Mouse (Mus musculus) liver, embryonic 12.5 days (tissue): Measurements from ENCODE around the gene Arhgef11. TPM values are rescaled to one million over a fixed set of nuclear protein-coding genes. Genes with fewer than 3 reads are reported as not detected.

Experiments used
- ATAC-seq: fragments of 200-750 bp; cut with Nextera tagmentation; 2 replicates; pipeline ENCODE4 v1.8.0; 2017; ENCODE audit warnings: moderate number of reproducible peaks, mild to moderate bottlenecking, moderate library complexity
- H3K27ac ChIP-seq: fragments of 300-500 bp; sonication (generic); 2 replicates; pipeline ENCODE4 v1.5.1; 2016; ENCODE audit warnings: mild to moderate bottlenecking
- H3K27me3 ChIP-seq: fragments of 300-500 bp; sonication (generic); replicated peaks from 2 replicates; pipeline ENCODE4 v1.6.1; 2016; ENCODE audit warnings: mild to moderate bottlenecking, moderate library complexity
- H3K36me3 ChIP-seq: fragments of 300-500 bp; sonication (generic); 2 replicates; pipeline ENCODE4 v1.6.1; 2016; ENCODE audit warnings: mild to moderate bottlenecking, moderate library complexity
- H3K4me1 ChIP-seq: fragments of 300-500 bp; sonication (generic); 2 replicates; pipeline ENCODE4 v1.6.1; 2016
- H3K4me2 ChIP-seq: fragments of 300-500 bp; sonication (generic); 2 replicates; pipeline ENCODE4 v1.6.1; 2016; ENCODE audit warnings: mild to moderate bottlenecking, moderate library complexity
- H3K4me3 ChIP-seq: fragments of 300-500 bp; sonication (generic); 2 replicates; pipeline ENCODE4 v1.5.1; 2016; ENCODE audit warnings: mild to moderate bottlenecking, moderate library complexity
- H3K9ac ChIP-seq: fragments of 300-500 bp; sonication (generic); 2 replicates; pipeline ENCODE4 v1.6.1; 2016; ENCODE audit warnings: mild to moderate bottlenecking, moderate library complexity
- H3K9me3 ChIP-seq: fragments of 300-500 bp; sonication (generic); replicated peaks from 2 replicates; pipeline ENCODE4 v1.6.1; 2016; ENCODE audit warnings: mild to moderate bottlenecking, moderate library complexity
- WGBS: fragments of 180-500 bp; shearing (Covaris S2); methylation state at CpG from one replicate; pipeline ENCODE4 v1.1.7; 2016; ENCODE audit not compliant: insufficient replicate concordance; 5-methylcytosine and 5-hydroxymethylcytosine counted together
- polyA plus RNA-seq: library from polyadenylated mRNA; unstranded; fragments of >200 nt; fragmentation: Nextera tagmentation; extraction: Ambion mirVana; gene quantifications from 2 replicates; pipeline ENCODE4 v1.2.1, GENCODE M21; 2016

The Arhgef11 gene
- polyA plus RNA-seq, 1 experiment from 2014 or later, result 4.2 TPM

DNA sequence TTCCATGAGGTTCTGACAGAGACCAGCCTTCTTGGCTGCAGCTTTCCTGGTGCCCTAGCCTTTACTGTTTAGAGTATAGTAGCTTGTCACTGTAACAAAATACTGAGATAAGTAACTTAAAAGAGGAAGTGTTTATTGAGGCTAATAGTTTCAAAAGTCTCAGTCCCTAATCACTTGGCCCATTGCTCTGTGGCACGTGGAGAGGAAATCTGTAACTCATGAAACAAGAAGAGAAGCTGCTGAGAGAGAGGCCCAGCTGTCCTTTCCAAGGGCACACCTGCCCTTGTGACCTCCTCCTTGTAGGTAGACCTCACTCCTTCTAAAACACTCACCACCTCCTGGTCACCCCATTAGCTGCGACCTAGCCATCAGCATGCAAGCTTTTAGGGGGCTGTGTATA, 101.2 kb downstream of the Arhgef11 start:
- Histone ChIP-seq H3K4me2 (no peak overlapping the region), H3K4me3 (no peak overlapping the region), H3K9me3 (no peaks in the 10 kb centered on the region), H3K36me3 (peaks cover 27% of the 10 kb centered on the region; the same call in 1 of the 2 replicates), H3K27ac (no peak overlapping the region), H3K9ac (no peak overlapping the region), H3K4me1 (no peaks in the 10 kb centered on the region), H3K27me3 (no peaks in the 10 kb centered on the region)
- 41% methylated on average over 2 of the region's 2 CpGs for WGBS
- no peak for ATAC-seq

DNA sequence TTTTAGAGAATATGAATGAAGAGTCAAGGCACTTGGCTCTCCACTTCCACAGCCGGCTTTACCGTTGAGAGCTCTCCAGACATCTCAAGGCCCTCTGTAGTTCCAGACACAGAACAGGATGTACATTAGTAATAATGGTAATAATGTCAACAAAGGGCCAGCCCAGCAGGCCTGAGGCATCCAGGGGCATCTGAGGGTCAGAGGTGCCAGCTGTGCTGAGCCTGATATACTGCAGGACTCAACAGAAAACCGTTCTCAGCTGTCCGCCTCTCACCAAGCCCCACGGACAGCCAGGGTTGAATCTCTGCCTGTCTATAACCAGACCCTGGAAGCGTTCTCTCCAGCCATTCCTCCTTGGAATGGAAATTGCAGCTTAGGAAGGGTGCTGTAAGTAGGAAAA, 107.2 kb downstream of the Arhgef11 start:
- Histone ChIP-seq H3K27ac (no peak overlapping the region), H3K4me1 (no peaks in the 10 kb centered on the region), H3K36me3 (peaks cover 49% of the 10 kb centered on the region), H3K27me3 (no peaks in the 10 kb centered on the region), H3K9me3 (no peaks in the 10 kb centered on the region), H3K4me2 (no peak overlapping the region), H3K4me3 (no peak overlapping the region), H3K9ac (no peak overlapping the region)
- no peak for ATAC-seq
- WGBS, result 73% methylated on average over 6 of the region's 6 CpGs

DNA sequence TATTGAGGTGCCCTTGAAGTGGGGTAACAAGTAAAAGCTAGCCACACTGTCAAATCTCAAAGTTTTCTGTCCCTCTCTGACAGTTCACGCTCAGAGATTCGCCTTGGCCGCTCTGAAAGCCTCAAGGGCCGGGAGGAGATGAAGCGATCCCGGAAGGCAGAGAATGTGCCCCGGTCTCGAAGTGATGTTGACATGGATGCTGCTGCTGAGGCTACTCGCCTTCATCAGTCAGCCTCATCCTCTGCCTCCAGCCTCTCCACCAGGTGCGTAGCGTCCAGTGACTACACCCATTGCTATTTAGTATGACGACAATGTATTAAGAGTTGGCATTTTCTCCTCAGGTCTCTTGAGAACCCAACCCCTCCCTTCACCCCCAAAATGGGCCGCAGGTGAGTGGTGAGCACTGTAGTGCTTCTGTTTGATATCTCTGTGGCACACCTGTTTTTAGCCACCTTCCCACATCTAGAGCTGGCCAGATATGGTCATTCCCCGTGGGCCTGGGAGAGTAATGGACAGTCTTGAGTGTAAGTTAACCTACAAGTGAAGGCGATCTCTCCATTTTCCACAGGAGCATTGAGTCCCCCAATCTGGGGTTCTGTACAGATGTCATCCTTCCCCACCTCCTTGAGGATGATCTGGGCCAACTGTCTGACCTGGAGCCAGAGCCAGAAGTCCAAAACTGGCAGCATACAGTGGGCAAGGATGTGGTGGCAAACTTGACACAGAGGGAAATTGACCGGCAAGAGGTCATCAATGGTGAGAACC, 108.2 kb downstream of the Arhgef11 start:
- ATAC-seq, result no peak

DNA sequence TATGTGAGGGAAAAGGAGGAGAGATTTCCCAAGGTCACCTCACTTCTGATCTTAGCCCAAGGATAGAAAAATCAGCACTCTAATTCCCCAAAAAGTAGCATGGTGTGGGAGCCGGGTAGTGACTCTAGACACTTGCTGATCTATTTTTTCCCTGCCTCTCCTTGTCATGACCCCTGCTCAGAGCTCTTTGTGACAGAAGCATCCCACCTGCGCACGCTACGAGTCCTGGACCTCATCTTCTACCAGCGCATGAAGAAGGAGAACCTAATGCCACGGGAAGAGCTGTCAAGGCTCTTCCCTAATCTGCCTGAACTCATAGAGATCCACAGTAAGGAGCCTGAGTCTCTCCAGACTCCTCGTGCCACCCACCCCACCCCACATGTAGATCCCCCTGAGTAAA, 108.8 kb downstream of the Arhgef11 start:
- WGBS, result 70% methylated on average over 7 of the region's 7 CpGs
- Histone ChIP-seq H3K27me3 (no peaks in the 10 kb centered on the region), H3K4me2 (no peak overlapping the region), H3K36me3 (peaks cover 53% of the 10 kb centered on the region), H3K9ac (no peak overlapping the region), H3K27ac (no peak overlapping the region), H3K9me3 (no peaks in the 10 kb centered on the region), H3K4me1 (no peaks in the 10 kb centered on the region), H3K4me3 (no peak overlapping the region)
- no peak for ATAC-seq

More for the DNA sequence above, 108.2 kb downstream of the Arhgef11 start:
- WGBS, result 83% methylated on average over 16 of the region's 16 CpGs
- H3K9ac ChIP-seq, result no peak overlapping the region
- H3K4me3 ChIP-seq, result no peak overlapping the region
- peaks cover 50% of the 10 kb centered on the region for H3K36me3 ChIP-seq
- no peak overlapping the region for H3K4me2 ChIP-seq
- no peaks in the 10 kb centered on the region for H3K9me3 ChIP-seq
- no peaks in the 10 kb centered on the region for H3K4me1 ChIP-seq
- H3K27me3 ChIP-seq, result no peaks in the 10 kb centered on the region
- no peak overlapping the region for H3K27ac ChIP-seq

DNA sequence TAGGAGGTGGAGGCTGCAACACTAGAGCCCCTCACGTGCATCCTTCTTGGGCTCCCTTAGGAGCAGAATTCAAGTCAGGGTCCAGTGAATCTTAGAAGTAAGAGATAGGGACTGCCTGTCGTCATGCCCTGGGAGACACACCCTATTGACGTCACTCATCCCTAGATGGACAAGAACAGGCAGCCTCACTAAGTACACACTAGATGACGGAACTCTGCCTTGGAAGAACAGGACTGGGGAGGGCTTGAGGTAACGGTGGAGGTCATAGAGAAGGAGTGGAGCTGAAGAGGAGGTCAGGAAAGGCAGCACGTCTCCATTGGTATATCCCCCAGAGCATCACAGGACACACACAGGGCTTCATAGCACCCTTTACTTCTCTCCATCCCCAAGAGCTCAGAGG, 111.3 kb downstream of the Arhgef11 start:
- WGBS, result 62% methylated on average over 6 of the region's 6 CpGs

DNA sequence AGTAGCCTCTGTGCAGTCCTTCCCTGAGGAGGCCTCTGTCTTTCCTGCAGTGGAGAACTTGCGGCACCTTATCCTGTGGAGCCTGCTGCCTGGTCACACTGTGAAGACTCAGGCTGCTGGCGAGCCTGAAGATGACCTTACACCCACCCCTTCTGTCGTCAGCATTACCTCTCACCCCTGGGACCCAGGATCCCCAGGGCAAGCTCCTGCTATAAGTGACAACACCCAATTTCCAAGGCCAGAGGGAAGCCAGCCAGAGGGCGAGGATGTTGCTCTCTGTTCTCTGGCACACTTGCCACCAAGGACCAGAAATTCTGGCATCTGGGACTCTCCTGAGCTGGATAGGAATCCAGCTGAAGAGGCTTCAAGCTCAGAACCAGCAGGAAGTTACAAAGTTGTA, 115.7 kb downstream of the Arhgef11 start:
- H3K9me3 ChIP-seq, result no peaks in the 10 kb centered on the region
- ATAC-seq, result no peak
- no peak overlapping the region for H3K9ac ChIP-seq
- H3K4me3 ChIP-seq, result no peak overlapping the region
- no peaks in the 10 kb centered on the region for H3K27me3 ChIP-seq
- H3K27ac ChIP-seq, result no peak overlapping the region
- WGBS, result 44% methylated on average over 4 of the region's 4 CpGs
- no peaks in the 10 kb centered on the region for H3K4me1 ChIP-seq
- H3K4me2 ChIP-seq, result no peak overlapping the region
- peaks cover 63% of the 10 kb centered on the region for H3K36me3 ChIP-seq

More for the DNA sequence above, 111.3 kb downstream of the Arhgef11 start:
- H3K27ac ChIP-seq, result no peak overlapping the region
- peaks cover 61% of the 10 kb centered on the region for H3K36me3 ChIP-seq
- no peak overlapping the region for H3K4me3 ChIP-seq
- no peaks in the 10 kb centered on the region for H3K4me1 ChIP-seq
- no peak overlapping the region for H3K9ac ChIP-seq
- no peak overlapping the region for H3K4me2 ChIP-seq
- H3K27me3 ChIP-seq, result no peaks in the 10 kb centered on the region
- ATAC-seq, result no peak
- no peaks in the 10 kb centered on the region for H3K9me3 ChIP-seq

DNA sequence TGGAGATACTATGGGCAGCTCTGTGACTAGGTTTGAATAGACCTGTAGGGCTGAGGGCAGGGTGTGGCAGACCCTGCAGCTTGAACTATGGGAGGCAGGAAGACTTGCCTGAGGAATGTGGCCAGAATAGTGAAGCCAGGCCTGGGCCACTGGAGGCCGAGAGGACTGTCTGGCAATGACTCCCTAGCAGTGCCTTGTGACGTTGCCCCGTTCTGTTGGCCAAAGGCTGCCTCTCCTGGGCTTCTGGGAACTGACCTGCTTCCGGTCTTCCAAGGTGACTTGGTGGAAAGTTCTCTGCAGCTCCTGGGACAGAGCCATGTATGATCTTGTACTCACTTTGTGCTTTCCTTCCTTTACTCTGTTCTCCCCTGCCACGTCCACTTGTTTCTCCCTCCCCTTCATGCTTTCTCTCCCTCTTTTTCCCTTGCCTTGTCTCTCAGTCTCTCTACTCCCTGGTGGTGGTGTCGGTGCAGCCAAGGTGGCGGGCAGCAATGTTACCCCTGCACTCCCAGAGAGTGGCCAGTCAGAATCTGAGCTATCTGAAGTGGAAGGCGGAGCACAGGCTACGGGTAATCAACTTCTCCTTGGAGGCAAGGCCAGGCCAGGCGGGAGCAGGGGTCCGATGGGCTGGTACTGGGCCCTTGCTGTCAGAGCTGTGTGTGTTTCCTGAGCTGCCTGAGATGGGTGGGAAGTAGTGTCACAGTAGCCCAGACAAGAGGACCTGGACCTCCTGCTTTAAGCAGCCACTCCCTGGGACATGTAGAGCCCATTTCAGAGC, 116.8 kb downstream of the Arhgef11 start:
- 74% methylated on average over 11 of the region's 11 CpGs for WGBS
- Histone ChIP-seq H3K4me3 (no peak overlapping the region), H3K27ac (no peak overlapping the region), H3K4me1 (no peaks in the 10 kb centered on the region), H3K4me2 (no peak overlapping the region), H3K36me3 (peaks cover 60% of the 10 kb centered on the region), H3K9ac (no peak overlapping the region), H3K27me3 (no peaks in the 10 kb centered on the region), H3K9me3 (no peaks in the 10 kb centered on the region)
- no peak for ATAC-seq

DNA sequence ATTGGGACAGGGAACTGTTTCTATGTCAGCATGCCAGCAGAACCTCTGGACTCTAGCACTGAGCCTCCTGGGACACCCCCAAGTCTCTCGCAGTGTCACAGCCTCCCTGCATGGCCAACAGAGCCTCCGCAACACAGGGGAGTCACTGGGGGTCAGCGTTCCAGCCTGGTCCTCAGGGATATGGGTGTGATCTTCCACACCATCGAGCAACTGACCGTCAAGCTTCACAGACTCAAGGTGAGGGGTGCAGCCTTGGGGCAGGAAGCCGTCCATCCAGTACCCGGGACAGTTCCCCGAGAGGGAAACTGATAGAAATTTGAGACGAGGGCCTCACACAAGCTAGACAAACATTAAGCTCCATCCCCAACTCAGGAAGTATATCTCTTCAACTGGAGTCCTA, 118.0 kb downstream of the Arhgef11 start:
- no peak for ATAC-seq
- no peaks in the 10 kb centered on the region for H3K4me1 ChIP-seq
- H3K4me3 ChIP-seq, result no peak overlapping the region
- no peak overlapping the region for H3K9ac ChIP-seq
- no peaks in the 10 kb centered on the region for H3K9me3 ChIP-seq
- WGBS, result 71% methylated on average over 9 of the region's 9 CpGs
- H3K4me2 ChIP-seq, result no peak overlapping the region
- H3K36me3 ChIP-seq, result peaks cover 55% of the 10 kb centered on the region
- H3K27ac ChIP-seq, result no peak overlapping the region
- no peaks in the 10 kb centered on the region for H3K27me3 ChIP-seq

DNA sequence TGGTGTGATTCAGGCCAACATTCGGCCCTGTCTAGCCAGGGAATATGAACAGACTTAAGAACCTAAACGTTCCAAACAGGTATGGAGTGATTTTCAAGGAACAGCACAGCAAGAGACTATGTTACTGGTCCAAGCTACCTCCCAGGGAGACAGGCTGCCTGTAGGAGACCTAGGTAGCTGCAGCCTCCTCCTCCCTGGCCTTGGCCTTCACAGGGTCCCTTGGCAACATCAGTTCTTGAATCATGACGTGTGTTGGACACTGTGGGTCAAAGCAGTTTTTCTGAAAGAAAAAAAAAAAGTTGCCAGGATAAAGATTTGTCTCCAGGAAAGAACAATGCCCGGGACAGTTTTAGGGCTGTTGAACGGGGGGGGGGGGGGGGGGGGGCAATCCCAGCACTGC, 121.5 kb downstream of the Arhgef11 start:
- Histone ChIP-seq H3K27me3 (no peaks in the 10 kb centered on the region), H3K9ac (no peak overlapping the region), H3K4me3 (no peak overlapping the region), H3K4me1 (no peaks in the 10 kb centered on the region), H3K27ac (no peak overlapping the region), H3K36me3 (peaks cover 37% of the 10 kb centered on the region), H3K4me2 (no peak overlapping the region), H3K9me3 (no peaks in the 10 kb centered on the region)
- 63% methylated on average over 3 of the region's 5 CpGs for WGBS
- no peak for ATAC-seq

DNA sequence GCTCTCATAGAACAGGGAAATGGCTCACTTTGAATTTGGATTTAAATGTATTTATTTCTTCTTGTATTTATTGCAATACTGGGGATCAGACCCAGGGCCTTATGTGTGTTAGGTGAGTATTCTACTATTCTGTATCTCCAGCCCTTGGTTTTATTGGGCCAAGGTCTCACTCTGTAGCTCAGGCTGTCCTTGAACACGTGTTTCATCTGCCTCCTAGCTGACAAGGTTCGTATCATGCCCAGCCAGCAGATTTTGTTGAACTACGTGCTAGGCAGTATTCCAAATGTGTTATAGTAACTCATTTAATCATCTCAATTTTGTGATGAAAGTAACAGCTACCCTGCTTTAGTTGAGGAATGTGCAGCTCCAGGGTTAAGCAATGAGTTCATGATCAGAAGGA, 124.7 kb downstream of the Arhgef11 start:
- Histone ChIP-seq H3K9ac (no peak overlapping the region), H3K4me2 (no peak overlapping the region), H3K9me3 (no peaks in the 10 kb centered on the region), H3K27me3 (no peaks in the 10 kb centered on the region; the same call in 1 of the 2 replicates), H3K36me3 (peaks cover 16% of the 10 kb centered on the region), H3K4me1 (no peaks in the 10 kb centered on the region), H3K27ac (no peak overlapping the region), H3K4me3 (no peak overlapping the region)
- WGBS, result 65% methylated on average over 3 of the region's 3 CpGs
- no peak for ATAC-seq

DNA sequence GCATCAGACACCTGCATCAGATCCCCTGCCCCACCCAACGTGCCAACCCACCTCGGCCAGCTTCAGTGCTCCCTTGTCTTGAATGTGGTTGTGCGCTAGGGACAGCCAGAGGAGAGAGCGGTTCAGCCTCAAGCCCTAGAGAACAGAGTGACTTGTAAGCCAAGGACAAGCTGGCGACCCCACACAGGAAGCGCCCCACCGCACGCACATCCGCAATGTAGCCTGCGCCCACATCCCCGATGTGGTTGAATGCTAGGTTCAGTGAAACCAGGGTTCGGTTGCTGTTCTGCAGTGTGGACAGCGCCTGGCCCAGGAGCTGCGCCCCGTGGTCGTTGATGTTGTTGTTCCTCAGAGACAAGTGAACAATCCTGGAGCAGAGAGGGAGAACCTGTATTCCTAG, 125.4 kb downstream of the Arhgef11 start:
- Histone ChIP-seq H3K4me3 (no peak overlapping the region), H3K9me3 (no peaks in the 10 kb centered on the region), H3K27me3 (no peaks in the 10 kb centered on the region; the same call in 1 of the 2 replicates), H3K27ac (no peak overlapping the region), H3K4me2 (no peak overlapping the region), H3K36me3 (peaks cover 9% of the 10 kb centered on the region), H3K4me1 (no peaks in the 10 kb centered on the region), H3K9ac (no peak overlapping the region)
- ATAC-seq, result no peak
- 67% methylated on average over 16 of the region's 16 CpGs for WGBS

DNA sequence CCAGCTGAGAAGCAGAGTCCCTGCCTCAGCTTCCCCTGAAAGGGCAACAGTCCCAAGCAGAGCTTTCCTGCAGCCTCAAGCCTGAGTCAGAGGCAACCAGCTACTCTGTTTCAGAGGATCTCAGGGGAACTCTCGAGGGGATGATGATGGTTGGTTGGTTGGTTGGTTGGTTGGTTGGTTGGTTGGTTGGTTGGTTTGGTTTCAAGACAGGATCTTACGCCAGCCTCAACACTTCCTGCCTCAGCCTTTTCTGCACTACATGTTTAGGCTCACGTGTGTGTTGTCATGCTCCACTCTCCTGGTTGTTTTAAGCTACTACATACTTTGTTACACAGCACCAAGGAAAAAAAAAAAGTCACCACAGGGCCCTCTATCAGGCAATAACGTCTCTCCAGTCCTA, 126.6 kb downstream of the Arhgef11 start:
- Histone ChIP-seq H3K4me2 (no peak overlapping the region), H3K4me1 (no peaks in the 10 kb centered on the region), H3K9ac (no peak overlapping the region), H3K36me3 (no peaks in the 10 kb centered on the region), H3K27me3 (peaks cover 6% of the 10 kb centered on the region; the same call in 1 of the 2 replicates), H3K27ac (no peak overlapping the region), H3K4me3 (no peak overlapping the region), H3K9me3 (no peaks in the 10 kb centered on the region)
- ATAC-seq, result no peak
- WGBS, result 46% methylated on average over 4 of the region's 4 CpGs
